Mouse (Mus musculus) cerebellum, adult 11 months (tissue): Measurements from ENCODE around the gene Rapgef6.
A peak's percentile ranks its signal among the peaks of the same experiment; 100 is the strongest.

ENCODE experiments used
- DNase-seq: peaks from one replicate; pipeline ENCODE4 v3.0.0; 2022

The Rapgef6 gene

DNA sequence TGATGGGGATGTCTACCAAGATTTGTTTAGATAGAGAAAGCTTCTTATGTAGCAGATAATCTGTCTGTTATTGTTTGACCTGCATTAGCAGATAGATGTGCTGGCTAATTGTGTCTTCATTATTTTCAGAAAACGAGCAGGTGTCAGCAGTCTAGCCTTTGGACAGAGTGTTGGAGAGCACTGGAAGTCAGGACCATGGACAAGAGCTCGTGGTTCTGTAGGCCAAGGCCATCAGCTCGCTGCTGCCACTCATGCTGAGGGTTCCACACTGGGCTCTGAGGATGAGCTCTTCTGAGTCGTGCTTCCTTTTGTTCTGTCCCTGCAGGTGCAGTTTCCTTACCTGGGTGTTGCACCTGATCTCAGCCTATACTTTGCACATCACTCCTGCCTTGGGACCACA is 173.3 kb downstream of the Rapgef6 start:
- DNase-seq = peak; percentile 11

GRCm38 (mm10) chr11:54697611-54698010 is 175.0 kb downstream of the Rapgef6 start:
- no peak for DNase-seq

- no peak for DNase-seq
These were observed 176.0 kb downstream of the Rapgef6 start for GRCm38 (mm10) chr11:54698636-54699035.

- no peak for DNase-seq
These were observed 177.3 kb downstream of the Rapgef6 start for GRCm38 (mm10) chr11:54699972-54700371.

- DNase-seq = no peak
These were observed 179.2 kb downstream of the Rapgef6 start for GRCm38 (mm10) chr11:54701848-54702247.

GRCm38 (mm10) chr11:54703306-54703705 is 180.7 kb downstream of the Rapgef6 start:
- peak; percentile 49 for DNase-seq

DNA sequence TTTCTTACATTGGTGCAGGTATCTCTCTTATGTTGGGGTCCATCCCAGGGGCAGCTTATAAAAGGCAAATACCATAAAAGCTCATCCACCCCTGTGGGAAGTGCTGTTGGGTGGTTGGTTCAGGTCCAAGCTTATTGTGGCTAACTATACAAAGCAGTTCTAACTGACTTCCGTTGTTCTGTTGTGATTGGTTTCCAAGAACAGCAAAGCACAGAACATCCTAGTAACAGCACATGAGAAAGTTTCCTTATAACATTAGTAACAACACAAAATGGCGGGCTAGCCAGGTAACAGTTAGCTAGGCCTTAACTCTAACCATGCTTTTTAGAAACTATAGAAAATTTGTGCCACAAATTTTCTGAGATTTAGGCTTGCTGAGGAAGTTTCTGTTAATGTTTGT is 185.5 kb downstream of the Rapgef6 start:
- no peak for DNase-seq

GRCm38 (mm10) chr11:54709645-54710044 is 187.0 kb downstream of the Rapgef6 start:
- no peak for DNase-seq

- no peak for DNase-seq
These were observed 188.1 kb downstream of the Rapgef6 start for GRCm38 (mm10) chr11:54710512-54711293.

DNA sequence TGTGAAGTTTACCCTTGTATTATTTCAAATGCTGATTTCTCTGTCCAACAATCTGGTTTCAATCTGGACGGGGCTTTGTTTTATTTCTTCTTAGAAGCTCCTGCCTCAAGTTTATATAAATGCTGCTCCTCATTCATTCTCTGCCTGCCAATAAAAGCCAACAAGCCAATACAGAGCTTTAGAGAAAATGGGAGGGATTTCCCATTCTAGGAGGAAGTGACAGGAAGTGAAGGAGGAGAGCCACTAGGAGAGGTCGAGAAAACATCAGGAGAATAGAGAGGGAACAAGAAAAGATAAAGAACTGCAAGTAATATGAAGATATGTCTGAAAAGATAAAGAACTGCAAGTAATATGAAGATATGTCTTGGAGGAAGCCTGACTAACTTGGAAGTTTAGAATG is 190.2 kb downstream of the Rapgef6 start:
- DNase-seq = no peak

- DNase-seq = no peak
These were observed 195.2 kb downstream of the Rapgef6 start for GRCm38 (mm10) chr11:54717893-54718292.

- DNase-seq = no peak
These were observed 196.0 kb downstream of the Rapgef6 start for GRCm38 (mm10) chr11:54718601-54719000.

- no peak for DNase-seq
These were observed 199.4 kb downstream of the Rapgef6 start for GRCm38 (mm10) chr11:54722057-54722456.

GRCm38 (mm10) chr11:54724353-54725034 is 201.8 kb downstream of the Rapgef6 start:
- no peak for DNase-seq

DNA sequence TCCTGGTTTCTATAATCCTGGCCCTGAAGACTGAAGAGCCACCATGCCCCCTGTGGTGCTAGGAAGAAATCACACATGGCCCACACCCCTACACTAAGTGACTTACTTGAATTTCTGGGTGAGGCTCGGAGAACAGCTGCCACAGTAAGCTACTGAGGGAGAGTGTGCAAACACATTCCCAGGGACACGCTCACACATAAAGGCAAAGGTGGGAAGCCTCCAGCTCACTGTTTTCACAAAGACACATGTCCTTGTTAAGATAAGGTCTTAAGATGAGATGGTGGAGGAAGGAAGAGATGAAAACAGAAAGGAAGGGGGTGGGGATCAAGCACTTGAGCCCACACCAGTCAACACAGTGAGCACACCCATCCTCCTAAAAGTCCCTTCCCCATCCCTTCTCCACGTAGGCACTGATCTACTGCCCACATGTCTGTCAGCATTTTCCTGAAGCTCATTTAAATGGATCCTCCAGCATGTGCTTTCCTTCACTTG is 204.0 kb downstream of the Rapgef6 start:
- DNase-seq = no peak

GRCm38 (mm10) chr11:54727327-54727901 is 204.8 kb downstream of the Rapgef6 start:
- no peak for DNase-seq

DNA sequence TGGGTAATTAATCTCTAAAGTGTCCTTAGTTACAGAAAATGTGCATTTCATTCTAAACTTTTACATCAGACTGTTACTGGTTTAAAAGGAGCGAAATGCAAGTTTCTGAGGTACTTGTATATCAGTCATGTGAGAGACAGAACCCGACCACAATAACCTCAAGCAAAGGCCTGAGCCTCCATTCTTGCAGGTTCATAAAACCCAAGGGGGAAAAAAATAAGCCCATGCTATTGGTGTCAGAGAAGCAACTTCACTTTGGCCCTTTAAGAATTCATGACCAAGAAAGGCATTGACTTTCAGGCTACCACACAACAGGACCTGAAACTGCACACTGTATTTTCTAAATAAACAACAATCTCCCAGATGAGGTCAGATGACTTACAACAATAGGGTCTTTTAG is 205.7 kb downstream of the Rapgef6 start:
- no peak for DNase-seq

- DNase-seq = no peak
These were observed 206.7 kb downstream of the Rapgef6 start for GRCm38 (mm10) chr11:54729311-54729710.

- DNase-seq = no peak
These were observed 208.3 kb downstream of the Rapgef6 start for GRCm38 (mm10) chr11:54730931-54731330.

- no peak for DNase-seq
These were observed 208.7 kb downstream of the Rapgef6 start for GRCm38 (mm10) chr11:54731367-54731766.

- DNase-seq = no peak
These were observed 210.9 kb downstream of the Rapgef6 start for GRCm38 (mm10) chr11:54733546-54733945.

GRCm38 (mm10) chr11:54735114-54735513 is 212.5 kb downstream of the Rapgef6 start:
- no peak for DNase-seq

DNA sequence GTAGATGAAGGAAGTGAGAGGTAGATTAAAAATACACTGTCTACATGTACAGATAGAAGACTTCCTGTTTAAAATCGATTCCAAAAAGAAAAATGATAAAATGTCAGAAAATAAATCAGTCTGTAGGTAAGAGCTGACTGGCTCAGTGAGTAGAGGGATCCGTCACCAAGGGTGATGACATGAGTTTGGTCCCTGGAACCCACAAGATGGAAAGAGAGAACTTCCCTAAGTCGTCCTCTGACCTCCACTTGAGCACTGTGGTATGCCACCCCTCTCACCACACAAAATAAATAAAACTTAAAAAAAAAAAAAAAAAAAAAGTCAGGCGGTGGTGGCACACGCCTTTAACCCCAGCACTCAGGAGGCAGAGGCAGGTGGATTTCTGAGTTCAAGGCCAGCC is 214.3 kb downstream of the Rapgef6 start:
- DNase-seq = no peak
